ENCODE assay signal across 8 mouse cellular contexts in the genomic region with DNA sequence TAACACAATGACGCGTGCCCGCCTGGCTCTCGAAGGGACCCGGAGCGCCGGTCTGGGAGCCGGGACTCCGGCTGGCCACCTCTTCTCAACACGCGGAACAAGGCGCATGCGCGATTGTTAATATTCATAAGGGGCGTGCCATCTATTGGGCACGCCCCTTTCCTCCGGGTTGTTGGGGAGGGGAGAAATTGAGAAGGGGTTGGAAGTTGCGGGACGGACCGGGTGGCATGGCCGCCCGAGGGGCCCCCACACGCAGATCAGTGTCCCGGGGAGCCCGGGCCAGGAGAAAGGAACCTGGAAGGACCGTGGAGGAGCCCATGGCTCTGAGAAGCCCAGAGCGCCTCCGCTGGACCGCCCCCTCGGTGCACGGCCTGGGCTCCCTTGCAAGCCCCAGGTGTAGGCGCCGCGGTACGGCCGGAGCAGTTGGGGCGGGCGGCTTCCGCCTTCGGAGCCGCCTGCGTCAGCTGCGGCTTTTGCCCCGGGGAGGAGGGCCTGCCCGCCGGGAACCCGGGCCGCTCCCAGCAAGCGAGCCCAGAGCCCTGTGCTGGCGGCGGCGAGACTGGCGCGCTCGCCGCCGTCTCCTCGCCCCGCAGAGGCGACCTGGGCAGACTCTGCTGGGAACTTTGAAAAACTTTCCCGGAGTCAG. TPM values are rescaled to one million over a fixed set of nuclear protein-coding genes. Genes with fewer than 3 reads are reported as not detected.
DNase-seq lines count a peak whose midpoint lies in the region; ATAC-seq and TF ChIP-seq lines count a peak whose summit lies in the region.

No protein-coding gene starts in this region.

- no peak for TF ChIP-seq CTCF in cortical plate, adult 2 months (IDR thresholded peaks at IDR 0.05; ENCODE audit: extremely low read depth, insufficient read depth, low read length)

- under 1% methylated on average over 61 of the region's 61 CpGs for WGBS in macrophage (ENCODE audit: missing documents)

- ATAC-seq in inflammation-experienced regulatory T-cells, adult 6 months: peak; percentile 59

- H3K4me3 ChIP-seq in cortical plate, adult 2 months (ENCODE audit: insufficient read depth, low read length): peak overlapping the region; percentile 56
- H3K4me3 ChIP-seq in macrophage (ENCODE audit: inconsistent target): peak overlapping the region; percentile 30

- no peaks in the 10 kb centered on the region for H3K36me3 ChIP-seq in macrophage (ENCODE audit: inconsistent target)

- peak; percentile 28; the same call in 1 of the 2 replicates for TF ChIP-seq POLR2A in cortical plate, adult 2 months (IDR thresholded peaks at IDR 0.05; ENCODE audit: extremely low read depth, insufficient read depth, low read length)

- H3K27ac ChIP-seq in cortical plate, adult 2 months (ENCODE audit: insufficient read depth, low read length): peak overlapping the region; percentile 85
- no peak overlapping the region for H3K27ac ChIP-seq in macrophage

- no peaks in the 10 kb centered on the region for H3K4me1 ChIP-seq in cortical plate, adult 2 months (ENCODE audit: control insufficient read depth, insufficient read depth, low read length)

- peaks cover 6% of the 10 kb centered on the region; the same call in 1 of the 2 replicates for H3K79me2 ChIP-seq in macrophage (ENCODE audit: inconsistent target)

- DNase-seq in adrenal gland, adult (ENCODE audit: inconsistent age in 2 of 2, low spot score in 1 of 2): peak; percentile 94 to 98
- peak; percentile 86 for DNase-seq in gastrocnemius, postnatal 25 days
- peak; percentile 52 for DNase-seq in left cerebral cortex, adult 8-10 months (ENCODE audit: low spot score in 2 of 2)
- DNase-seq in retina, postnatal 1 day: peak; percentile 95
- DNase-seq in thymus, postnatal 36 days: peak; percentile 24 to 39

RNA-seq across cellular contexts. Expression of a gene that starts 0.4 kb away (rescaled TPM):
- polyA plus RNA-seq in cortical plate, adult 2 months (2012; rRNA removed): 2.6 and 2.9 TPM in 2 replicates
- total RNA-seq in gastrocnemius, postnatal 25 days (2021): 1 to 10 TPM; 5.6 to 7.1 TPM
- under 1 TPM; 0.13 to 0.86 (median 0.77) TPM for polyA plus RNA-seq in inflammation-experienced regulatory T-cells, adult 6 months (2017; shearing (Covaris generic))
- 1 to 10 TPM; 7.1 to 8.0 (median 7.5) TPM for total RNA-seq in left cerebral cortex, adult 8-10 months (2022)
- 100 to 1,000 TPM in 2 of 26 experiments, 10 to 100 TPM in 8, 1 to 10 TPM in 16; 1.6 to 122 (median 8.0) TPM for total RNA-seq in macrophage (2018; cell fraction: chromatin; rRNA removed)
- 10 to 100 TPM in 3 of 26 experiments, 1 to 10 TPM in 14, under 1 TPM in 9; 0.34 to 42.9 (median 1.8) TPM for total RNA-seq in macrophage (2018; cell fraction: cytosol; rRNA removed)
- total RNA-seq in macrophage (2018; cell fraction: nucleus; rRNA removed): 10 to 100 TPM in 12 of 26 experiments, 1 to 10 TPM in 14; 1.1 to 76.2 (median 8.0) TPM
- polyA plus RNA-seq in macrophage (2018): 0.82 to 8.8 TPM (median 2.2 TPM) in 3 replicates

Comparison
In these comparisons a context has a peak if more than half of its experiments do, and no peak if none do; other contexts are left out.
1. DNase-seq: peak in every context shown above with its lines; median percentile 96 in adrenal gland, adult; 95 in retina, postnatal 1 day; 86 in gastrocnemius, postnatal 25 days; 52 in left cerebral cortex, adult 8-10 months; 32 in thymus, postnatal 36 days.